Comparison of ENCODE assay signal across 14 mouse cellular contexts in genomic region chr9:58438921-58439396, GRCm38 (mm10). TPM values are rescaled to one million over a fixed set of nuclear protein-coding genes. Genes with fewer than 3 reads are reported as not detected.
DNase-seq lines count a peak whose midpoint lies in the region; ATAC-seq lines count a peak whose summit lies in the region.
"Had no signal": no experiment of that assay in that cellular context is flagged by ENCODE, and none has a peak within 500 bp of the region (broad histone marks: within the 10 kb centered on the region; RNA-seq: fewer than 3 reads in every experiment).

No protein-coding gene starts in this region.

- H3K9me3 ChIP-seq in hindbrain, embryonic 10.5 days = no peaks in the 10 kb centered on the region
- no peaks in the 10 kb centered on the region for H3K9me3 ChIP-seq in hindbrain, embryonic 11.5 days (ENCODE audit: control insufficient read depth, low read length)
- no peaks in the 10 kb centered on the region for H3K9me3 ChIP-seq in limb, embryonic 12.5 days
- H3K9me3 ChIP-seq: embryonic facial prominence, embryonic 10.5 days had no signal

- H3K9ac ChIP-seq in hindbrain, embryonic 11.5 days (ENCODE audit: low read depth, low read length) = no peak overlapping the region
- H3K9ac ChIP-seq in limb, embryonic 12.5 days (replicated peaks) = no peak overlapping the region
- H3K9ac ChIP-seq: lung, embryonic 14.5 days had no signal

- peak overlapping the region; percentile 59 for H3K27ac ChIP-seq in hindbrain, embryonic 10.5 days
- no peak overlapping the region for H3K27ac ChIP-seq in hindbrain, embryonic 11.5 days (ENCODE audit: low read depth, low read length)
- H3K27ac ChIP-seq in limb, embryonic 12.5 days = 0 out of 2 replicates have a peak overlapping the region, but pooled peaks have one; percentile 31
- H3K27ac ChIP-seq: embryonic facial prominence, embryonic 10.5 days had no signal

- DNase-seq in hindbrain, embryonic 10.5 days (ENCODE audit: low spot score) = no peak
- DNase-seq in hindbrain, embryonic 11.5 days (ENCODE audit: low spot score) = no peak
- peak; percentile 43 to 52 for DNase-seq in frontal cortex, postnatal 10 days (ENCODE audit: low spot score in 2 of 2)
- peak; percentile 69 to 75 for DNase-seq in right cerebral cortex, adult 2 months (ENCODE audit: low spot score in 2 of 2)
- no peak for DNase-seq in heart, postnatal 10 days
- DNase-seq in kidney, adult 8-10 months = no peak
- DNase-seq: kidney, adult 11 months; lung, embryonic 14.5 days; thymus, postnatal 36 days had no signal

- intact Hi-C loops in heart, postnatal 10 days (cut with DNase I) = no loop called here

- no peak for ATAC-seq in hindbrain, embryonic 11.5 days (ENCODE audit: low FRiP score)
- ATAC-seq in limb, embryonic 12.5 days (ENCODE audit: insufficient number of reproducible peaks, insufficient read depth, low FRiP score, low TSS enrichment, low read depth) = no peak
- no peak for ATAC-seq in CD4-positive, CD25-positive, alpha-beta regulatory T cell, adult 4 months

- no peak overlapping the region for H3K4me3 ChIP-seq in hindbrain, embryonic 10.5 days
- H3K4me3 ChIP-seq in hindbrain, embryonic 11.5 days (ENCODE audit: low read depth, low read length) = no peak overlapping the region
- no peak overlapping the region for H3K4me3 ChIP-seq in limb, embryonic 12.5 days (replicated peaks)
- H3K4me3 ChIP-seq: embryonic facial prominence, embryonic 10.5 days had no signal

- H3K4me2 ChIP-seq in hindbrain, embryonic 11.5 days (replicated peaks; ENCODE audit: low read depth, low read length) = no peak overlapping the region
- no peak overlapping the region for H3K4me2 ChIP-seq in limb, embryonic 12.5 days
- H3K4me2 ChIP-seq: lung, embryonic 14.5 days had no signal

- H3K4me1 ChIP-seq in hindbrain, embryonic 10.5 days (replicated peaks) = peaks cover 49% of the 10 kb centered on the region
- H3K4me1 ChIP-seq in hindbrain, embryonic 11.5 days (replicated peaks; ENCODE audit: control insufficient read depth, insufficient read depth, low read length) = no peaks in the 10 kb centered on the region
- peaks cover 35% of the 10 kb centered on the region for H3K4me1 ChIP-seq in limb, embryonic 12.5 days (replicated peaks)

- no peaks in the 10 kb centered on the region for H3K36me3 ChIP-seq in hindbrain, embryonic 10.5 days
- H3K36me3 ChIP-seq in hindbrain, embryonic 11.5 days (ENCODE audit: control insufficient read depth, insufficient read depth, low read length) = no peaks in the 10 kb centered on the region
- H3K36me3 ChIP-seq in limb, embryonic 12.5 days = no peaks in the 10 kb centered on the region
- H3K36me3 ChIP-seq: embryonic facial prominence, embryonic 10.5 days had no signal

- WGBS in hindbrain, embryonic 10.5 days = 79% methylated on average over 22 of the region's 22 CpGs
- 68% methylated on average over 22 of the region's 22 CpGs for WGBS in hindbrain, embryonic 11.5 days
- 76% methylated on average over 22 of the region's 22 CpGs for WGBS in limb, embryonic 12.5 days

- H3K27me3 ChIP-seq in hindbrain, embryonic 10.5 days (ENCODE audit: insufficient read depth, poor library complexity, severe bottlenecking) = peaks cover 3% of the 10 kb centered on the region; the same call in 1 of the 2 replicates
- no peaks in the 10 kb centered on the region for H3K27me3 ChIP-seq in hindbrain, embryonic 11.5 days (ENCODE audit: control insufficient read depth, insufficient read depth, low read length)
- H3K27me3 ChIP-seq in limb, embryonic 12.5 days = no peaks in the 10 kb centered on the region

RNA-seq across cellular contexts. Expression of gene Insyn1, which starts 49.4 kb away (rescaled TPM):
- 1.1 and 2.1 TPM in 2 replicates for polyA plus RNA-seq in hindbrain, embryonic 10.5 days (2016; fragmentation: Nextera tagmentation; extraction: Ambion mirVana)
- 2.3 and 2.6 TPM in 2 replicates for polyA plus RNA-seq in hindbrain, embryonic 11.5 days (2014; fragmentation: Nextera tagmentation; extraction: Ambion mirVana)
- polyA plus RNA-seq in limb, embryonic 12.5 days (2016; fragmentation: Nextera tagmentation; extraction: Ambion mirVana) = 4.6 and 5.5 TPM in 2 replicates
- polyA plus RNA-seq in CD4-positive, CD25-positive, alpha-beta regulatory T cell, adult 4 months (2017; shearing (Covaris generic)) = not detected
- total RNA-seq in heart, postnatal 10 days (2021) = 10 to 100 TPM; 11.0 to 11.4 TPM
- total RNA-seq: MEL; monocyte, adult 5-6 weeks had no signal

Comparison
In these comparisons a context has a peak if more than half of its experiments do, and no peak if none do; other contexts are left out.
1. DNase-seq: peak in frontal cortex, postnatal 10 days (2 of 2) and right cerebral cortex, adult 2 months (2 of 2); none in hindbrain, embryonic 10.5 days (single experiment), hindbrain, embryonic 11.5 days (single experiment), heart, postnatal 10 days (0 of 2) and kidney, adult 8-10 months (0 of 2).